Mouse (Mus musculus) hindbrain, embryonic 10.5 days (tissue): ENCODE results near the gene Ttll13. TPM values are rescaled to one million over a fixed set of nuclear protein-coding genes. Genes with fewer than 3 reads are reported as not detected.
A peak's percentile ranks its signal among the peaks of the same experiment; 100 is the strongest.

Experiments used
- DNase-seq: peaks from one replicate; pipeline ENCODE4 v3.0.0-alpha.2; 2017; ENCODE audit warnings: low spot score
- H3K27ac ChIP-seq: fragments of 300-500 bp; sonication (generic); 2 replicates; pipeline ENCODE4 v1.5.1; 2016; ENCODE audit warnings: mild to moderate bottlenecking, moderate library complexity
- H3K27me3 ChIP-seq: fragments of 300-500 bp; sonication (generic); 2 replicates; pipeline ENCODE4 v1.6.1; 2016; ENCODE audit warnings: mild to moderate bottlenecking; ENCODE audit not compliant: poor library complexity, insufficient read depth, severe bottlenecking
- H3K36me3 ChIP-seq: fragments of 300-500 bp; sonication (generic); 2 replicates; pipeline ENCODE4 v1.6.1; 2016; ENCODE audit warnings: mild to moderate bottlenecking, moderate library complexity
- H3K4me1 ChIP-seq: fragments of 300-500 bp; sonication (generic); replicated peaks from 2 replicates; pipeline ENCODE4 v1.6.1; 2016; ENCODE audit warnings: mild to moderate bottlenecking
- H3K4me3 ChIP-seq: fragments of 300-500 bp; sonication (generic); 2 replicates; pipeline ENCODE4 v1.5.1; 2016; ENCODE audit warnings: mild to moderate bottlenecking, moderate library complexity
- H3K9me3 ChIP-seq: fragments of 300-500 bp; sonication (generic); 2 replicates; pipeline ENCODE4 v1.6.1; 2016; ENCODE audit warnings: mild to moderate bottlenecking, moderate library complexity
- WGBS: fragments of 180-500 bp; shearing (Covaris S2); methylation state at CpG from one replicate; pipeline ENCODE4 v1.1.7; 2016; 5-methylcytosine and 5-hydroxymethylcytosine counted together
- polyA plus RNA-seq: library from polyadenylated mRNA; unstranded; fragments of >200 nt; fragmentation: Nextera tagmentation; extraction: Ambion mirVana; gene quantifications from 2 replicates; pipeline ENCODE4 v1.2.1, GENCODE M21; 2016

Gene Ttll13
- polyA plus RNA-seq, 1 experiment from 2014 or later: 0.98 TPM

DNA sequence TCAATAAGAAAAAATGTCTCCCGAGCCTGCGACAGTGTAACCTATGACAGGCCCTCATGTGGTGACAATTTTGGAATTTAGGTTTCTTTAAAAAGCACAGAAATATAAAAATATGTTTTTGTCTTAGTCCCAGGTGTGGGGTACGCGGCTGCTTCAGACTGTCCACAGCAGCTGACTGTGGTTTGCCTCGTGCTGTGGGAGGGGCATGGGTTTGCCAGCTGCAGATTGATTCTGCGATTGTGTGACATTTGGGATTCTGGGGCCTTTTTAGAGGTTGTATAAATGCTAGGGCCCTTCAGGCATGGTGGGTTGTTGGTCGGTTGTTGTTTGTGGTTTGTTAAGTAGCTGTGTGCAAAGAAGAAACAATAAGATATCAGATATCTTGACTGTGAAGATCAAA is 41.2 kb upstream of the Ttll13 start:
- Histone ChIP-seq H3K9me3 (no peaks in the 10 kb centered on the region), H3K36me3 (peaks cover 20% of the 10 kb centered on the region), H3K27ac (no peak overlapping the region), H3K4me3 (no peak overlapping the region), H3K27me3 (no peaks in the 10 kb centered on the region), H3K4me1 (peaks cover 97% of the 10 kb centered on the region)
- WGBS: 85% methylated on average over 7 of the region's 7 CpGs
- no peak for DNase-seq

GRCm38 (mm10) chr7:80205705-80206589 is 40.2 kb upstream of the Ttll13 start:
- Histone ChIP-seq H3K4me1 (peaks cover 89% of the 10 kb centered on the region), H3K36me3 (peaks cover 11% of the 10 kb centered on the region), H3K9me3 (no peaks in the 10 kb centered on the region), H3K27ac (0 out of 2 replicates have a peak overlapping the region, but pooled peaks have one; percentile 5), H3K27me3 (no peaks in the 10 kb centered on the region), H3K4me3 (no peak overlapping the region)
- DNase-seq: no peak
- WGBS: 89% methylated on average over 12 of the region's 12 CpGs

DNA sequence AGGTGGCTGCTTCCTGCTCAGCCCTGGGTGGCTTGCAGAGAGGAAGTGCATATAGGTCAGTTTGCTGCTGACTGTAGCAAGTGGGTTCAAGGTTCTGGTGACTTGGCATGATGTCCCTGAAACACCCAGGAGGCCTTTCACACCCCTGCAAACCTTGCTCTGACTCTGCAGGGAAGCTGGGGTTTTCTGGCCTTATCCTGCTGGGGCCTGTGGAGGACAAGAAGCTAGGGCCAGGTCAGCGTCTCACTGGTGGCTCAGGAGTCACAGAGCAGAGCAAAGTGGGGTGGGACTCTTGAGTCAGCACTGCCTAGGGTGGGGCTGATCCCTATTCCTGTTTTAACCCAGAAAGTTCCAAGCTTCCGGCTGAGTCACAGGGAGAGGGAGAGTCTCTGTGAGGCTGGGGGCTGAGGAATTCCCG is 38.9 kb upstream of the Ttll13 start:
- DNase-seq: no peak
- peak overlapping the region; percentile 30 for H3K27ac ChIP-seq

GRCm38 (mm10) chr7:80208026-80208642 is 38.0 kb upstream of the Ttll13 start:
- no peaks in the 10 kb centered on the region for H3K27me3 ChIP-seq
- H3K9me3 ChIP-seq: no peaks in the 10 kb centered on the region
- WGBS: 87% methylated on average over 18 of the region's 18 CpGs
- H3K4me1 ChIP-seq: peaks cover 67% of the 10 kb centered on the region
- H3K27ac ChIP-seq: 0 out of 2 replicates have a peak overlapping the region, but pooled peaks have one; percentile 30
- H3K36me3 ChIP-seq: peaks cover 9% of the 10 kb centered on the region
- H3K4me3 ChIP-seq: no peak overlapping the region
- no peak for DNase-seq

More for the DNA sequence above, 38.9 kb upstream of the Ttll13 start:
- Histone ChIP-seq H3K36me3 (peaks cover 8% of the 10 kb centered on the region), H3K4me1 (peaks cover 75% of the 10 kb centered on the region), H3K27me3 (no peaks in the 10 kb centered on the region), H3K4me3 (no peak overlapping the region), H3K9me3 (no peaks in the 10 kb centered on the region)
- WGBS: 69% methylated on average over 3 of the region's 3 CpGs

- Histone ChIP-seq H3K27me3 (no peaks in the 10 kb centered on the region), H3K9me3 (no peaks in the 10 kb centered on the region), H3K4me1 (peaks cover 60% of the 10 kb centered on the region), H3K4me3 (no peak overlapping the region), H3K27ac (peak overlapping the region; percentile 56; the same call in 1 of the 2 replicates), H3K36me3 (peaks cover 15% of the 10 kb centered on the region)
- 80% methylated on average over 10 of the region's 10 CpGs for WGBS
- DNase-seq: no peak
Observed at GRCm38 (mm10) chr7:80208738-80209430, 37.3 kb upstream of the Ttll13 start.

GRCm38 (mm10) chr7:80209669-80210068 is 36.5 kb upstream of the Ttll13 start:
- WGBS: 80% methylated on average over 6 of the region's 6 CpGs
- DNase-seq: no peak
- H3K9me3 ChIP-seq: no peaks in the 10 kb centered on the region
- no peak overlapping the region for H3K4me3 ChIP-seq
- H3K4me1 ChIP-seq: peaks cover 53% of the 10 kb centered on the region
- H3K36me3 ChIP-seq: peaks cover 23% of the 10 kb centered on the region
- H3K27me3 ChIP-seq: no peaks in the 10 kb centered on the region
- no peak overlapping the region; the same call in 1 of the 2 replicates for H3K27ac ChIP-seq

DNA sequence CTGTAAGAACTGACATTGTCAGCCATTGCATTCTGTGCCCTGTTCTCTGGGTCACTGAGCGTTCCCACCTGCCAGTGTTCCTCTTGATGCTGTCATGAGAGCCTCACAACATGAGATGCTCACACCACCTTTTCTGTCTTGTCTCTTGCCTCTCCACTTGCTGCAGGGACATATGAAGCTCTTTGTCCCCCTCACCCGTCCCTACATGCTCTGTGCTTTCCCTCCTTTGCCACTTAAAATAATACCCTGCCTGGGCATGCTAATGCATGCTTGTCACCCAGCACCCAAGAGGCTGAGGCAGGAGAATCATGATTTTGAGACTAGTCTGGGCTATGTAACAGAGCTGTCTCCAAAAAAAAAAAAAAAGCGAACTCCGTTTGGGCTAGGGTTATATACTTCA is 35.2 kb upstream of the Ttll13 start:
- WGBS: 85% methylated on average over 4 of the region's 4 CpGs
- DNase-seq: no peak
- no peaks in the 10 kb centered on the region for H3K27me3 ChIP-seq
- H3K4me3 ChIP-seq: no peak overlapping the region
- H3K9me3 ChIP-seq: no peaks in the 10 kb centered on the region
- H3K27ac ChIP-seq: no peak overlapping the region
- H3K4me1 ChIP-seq: peaks cover 53% of the 10 kb centered on the region
- H3K36me3 ChIP-seq: peaks cover 33% of the 10 kb centered on the region

DNA sequence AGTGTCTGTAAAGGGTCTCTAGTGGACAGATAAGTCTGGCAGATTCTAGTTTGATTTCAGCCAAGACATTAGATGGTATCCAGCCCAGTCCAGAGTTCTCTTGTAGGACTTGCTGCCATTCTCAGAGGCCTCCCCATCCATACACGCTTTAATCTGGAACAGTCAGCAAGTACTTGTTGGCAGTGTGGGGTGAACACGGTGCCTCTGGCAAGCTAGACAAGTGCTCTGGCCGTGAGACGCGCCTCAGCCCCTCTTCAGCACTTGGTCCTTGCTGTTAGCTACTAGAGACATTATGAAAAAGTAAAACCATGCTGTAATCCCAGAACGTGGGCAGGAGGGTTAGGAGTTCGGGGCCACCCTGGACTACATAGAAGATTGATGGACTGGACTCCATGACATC is 32.6 kb upstream of the Ttll13 start:
- Histone ChIP-seq H3K36me3 (peaks cover 59% of the 10 kb centered on the region), H3K4me3 (no peak overlapping the region)

DNA sequence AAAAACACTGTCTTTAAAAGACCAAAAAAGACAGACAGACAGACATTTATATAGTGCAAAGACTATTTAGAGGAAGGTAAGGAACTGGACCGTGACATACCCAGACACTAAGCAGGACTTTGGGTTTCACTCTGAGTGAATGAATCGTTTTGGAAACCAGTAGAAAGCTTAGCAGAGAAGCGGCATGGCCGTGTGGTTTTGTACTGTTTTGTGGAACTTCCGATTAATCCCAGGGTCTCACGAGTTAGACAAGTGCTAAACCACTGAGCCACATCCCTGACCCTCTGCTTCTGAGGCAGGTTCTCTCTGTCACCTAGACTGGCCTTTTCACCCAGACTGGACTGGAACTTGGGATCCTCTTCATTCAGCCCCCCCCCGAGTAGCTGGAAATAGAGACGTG is 31.7 kb upstream of the Ttll13 start:
- Histone ChIP-seq H3K27ac (peak overlapping the region; percentile 88), H3K36me3 (peaks cover 67% of the 10 kb centered on the region)
- no peak for DNase-seq

More for the DNA sequence above, 32.6 kb upstream of the Ttll13 start:
- H3K27ac ChIP-seq: no peak overlapping the region
- peaks cover 37% of the 10 kb centered on the region; the same call in 1 of the 2 replicates for H3K4me1 ChIP-seq
- no peaks in the 10 kb centered on the region for H3K27me3 ChIP-seq
- H3K9me3 ChIP-seq: no peaks in the 10 kb centered on the region
- no peak for DNase-seq
- 95% methylated on average over 7 of the region's 7 CpGs for WGBS

DNA sequence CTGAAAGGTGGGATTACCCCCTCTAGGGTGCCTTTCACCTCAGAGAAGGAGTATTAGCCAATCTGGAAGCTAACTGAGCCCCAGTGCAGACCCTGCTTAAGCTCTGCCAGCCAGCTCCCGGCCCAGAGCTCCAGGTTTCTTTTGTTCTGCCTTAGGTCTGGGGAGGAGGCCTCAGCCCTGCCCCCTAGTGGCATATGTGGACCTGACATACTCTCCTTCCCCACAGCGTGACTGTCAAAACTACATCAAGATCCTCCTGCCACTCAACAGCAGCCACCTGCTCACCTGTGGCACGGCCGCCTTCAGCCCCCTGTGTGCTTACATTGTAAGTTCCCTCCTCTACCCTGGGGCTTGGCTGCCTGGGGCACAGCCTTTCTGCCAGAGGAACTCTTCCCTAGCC is 30.8 kb upstream of the Ttll13 start:
- Histone ChIP-seq H3K9me3 (no peaks in the 10 kb centered on the region), H3K4me3 (no peak overlapping the region), H3K36me3 (peaks cover 77% of the 10 kb centered on the region), H3K27ac (peak overlapping the region; percentile 88), H3K4me1 (peaks cover 22% of the 10 kb centered on the region; the same call in 1 of the 2 replicates), H3K27me3 (no peaks in the 10 kb centered on the region)
- DNase-seq: peak; percentile 77
- 28% methylated on average over 4 of the region's 4 CpGs for WGBS

More for the DNA sequence above, 31.7 kb upstream of the Ttll13 start:
- 85% methylated on average over 8 of the region's 8 CpGs for WGBS
- peaks cover 29% of the 10 kb centered on the region; the same call in 1 of the 2 replicates for H3K4me1 ChIP-seq
- no peaks in the 10 kb centered on the region for H3K27me3 ChIP-seq
- no peaks in the 10 kb centered on the region for H3K9me3 ChIP-seq
- H3K4me3 ChIP-seq: no peak overlapping the region

DNA sequence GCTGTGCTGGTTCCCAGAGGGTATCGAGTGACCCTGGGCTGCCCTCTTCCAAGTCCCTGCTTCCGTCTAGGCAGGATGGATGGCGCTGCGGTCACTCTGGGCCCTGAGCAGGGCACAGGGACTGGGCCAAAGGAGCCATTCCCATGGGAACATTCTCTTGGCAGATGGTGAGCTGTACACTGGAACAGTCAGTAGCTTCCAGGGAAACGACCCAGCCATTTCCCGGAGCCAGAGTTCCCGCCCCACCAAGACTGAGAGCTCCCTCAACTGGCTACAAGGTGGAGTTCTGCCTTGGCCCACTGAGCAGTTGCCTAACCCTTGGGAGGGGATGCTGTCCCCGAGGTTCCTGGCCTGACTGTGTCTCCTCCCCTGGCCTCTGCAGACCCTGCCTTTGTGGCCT is 29.6 kb upstream of the Ttll13 start:
- no peak for DNase-seq
- H3K9me3 ChIP-seq: no peaks in the 10 kb centered on the region
- peak overlapping the region; percentile 54; the same call in 1 of the 2 replicates for H3K27ac ChIP-seq
- no peaks in the 10 kb centered on the region for H3K27me3 ChIP-seq
- H3K4me1 ChIP-seq: peaks cover 22% of the 10 kb centered on the region; the same call in 1 of the 2 replicates
- no peak overlapping the region for H3K4me3 ChIP-seq
- peaks cover 87% of the 10 kb centered on the region for H3K36me3 ChIP-seq
- WGBS: 74% methylated on average over 8 of the region's 8 CpGs

DNA sequence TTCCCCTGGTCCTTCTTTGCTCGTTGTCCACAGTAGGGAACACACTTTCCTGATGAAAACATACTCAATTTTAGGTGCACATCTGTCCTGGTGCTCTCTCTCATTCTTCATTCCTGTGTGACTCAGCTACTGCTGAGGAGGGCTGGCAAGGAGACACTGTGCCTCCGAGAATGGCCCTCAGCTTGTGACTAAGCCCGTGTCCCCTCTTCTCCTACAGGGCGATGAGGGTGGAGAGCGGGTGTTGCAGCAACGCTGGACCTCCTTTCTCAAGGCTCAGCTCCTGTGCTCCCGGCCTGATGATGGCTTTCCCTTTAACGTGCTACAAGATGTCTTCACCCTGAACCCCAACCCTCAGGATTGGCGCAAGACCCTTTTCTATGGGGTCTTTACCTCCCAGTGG is 27.5 kb upstream of the Ttll13 start:
- Histone ChIP-seq H3K4me1 (peaks cover 22% of the 10 kb centered on the region; the same call in 1 of the 2 replicates), H3K27me3 (no peaks in the 10 kb centered on the region), H3K36me3 (peaks cover 89% of the 10 kb centered on the region), H3K9me3 (no peaks in the 10 kb centered on the region), H3K27ac (no peak overlapping the region), H3K4me3 (no peak overlapping the region)
- 92% methylated on average over 9 of the region's 9 CpGs for WGBS
- DNase-seq: no peak
